Mouse (Mus musculus): ENCODE data around the gene Bad.

GRCm38 (mm10) chr19:6925307-6925573 is 16.4 kb upstream of the Bad start, which contains the start of gene Catsperz:
- TF ChIP-seq CTCF (IDR thresholded peaks at IDR 0.05; ENCODE audit: low read depth, low read length) (no peak), POLR2A (IDR thresholded peaks at IDR 0.05; ENCODE audit: extremely low read depth, insufficient read depth, low read length) (no peak)
